Mouse (Mus musculus) kidney, postnatal 4 days (tissue): ENCODE measurements around the gene Oas1g.
A peak's percentile ranks its signal among the peaks of the same experiment; 100 is the strongest.
"Not testable (repeated sequence)": the region's sequence is repeated elsewhere in the genome, so short reads cannot be mapped to it uniquely, and the experiment has no call there.

Experiments used
- DNase-seq, 2 experiments: peaks; one replicate each; pipeline ENCODE4 v3.0.0; 2021; ENCODE audit warnings: mixed read lengths in 2 of 2

The Oas1g gene

DNA sequence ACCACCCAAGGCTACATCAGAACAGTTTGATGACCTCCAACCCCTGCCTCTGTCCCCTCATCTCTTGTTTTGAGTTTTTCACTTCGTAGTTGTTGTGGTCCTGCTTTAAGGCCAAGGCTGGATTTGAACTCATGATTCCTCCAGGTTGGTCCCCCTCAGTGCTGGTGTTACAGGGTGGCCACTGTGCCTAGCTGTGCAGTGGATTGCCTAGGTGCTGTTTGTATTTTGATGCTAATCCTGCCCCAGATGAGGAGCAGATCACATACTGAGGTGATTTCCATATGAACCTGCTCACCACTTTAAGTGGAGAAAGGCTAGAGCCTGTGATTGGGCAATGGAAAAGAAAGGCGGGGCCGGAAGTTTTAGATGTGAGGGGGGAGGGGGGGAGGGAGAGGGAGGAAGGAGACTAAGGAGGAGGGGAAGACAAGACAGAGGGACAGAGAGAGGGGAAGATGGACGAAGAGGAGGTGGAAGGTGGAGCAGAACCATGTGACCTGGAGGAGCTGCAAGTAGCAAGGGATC is 942 bp upstream of the Oas1g start:
- DNase-seq = not testable (repeated sequence)

DNA sequence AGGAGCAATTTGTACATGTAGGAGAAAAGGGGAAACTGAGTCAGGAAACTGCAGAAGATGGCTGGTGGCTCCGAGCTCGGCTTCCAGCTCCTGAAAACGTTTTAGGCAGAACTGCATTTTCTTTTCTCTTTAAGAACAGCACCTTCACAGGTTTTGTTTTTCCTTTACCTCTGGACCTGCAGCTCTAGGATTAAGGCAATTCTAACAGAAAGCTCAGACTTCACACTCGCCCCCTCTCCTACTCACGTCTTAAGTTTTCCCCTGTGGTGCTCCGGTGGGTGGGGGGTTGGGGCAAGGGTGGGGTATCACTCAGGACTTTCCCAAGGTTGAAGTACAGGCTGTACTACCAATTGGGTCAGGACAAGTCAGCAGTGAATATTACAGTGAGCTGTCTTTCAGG is 418 bp upstream of the Oas1g start:
- no peak for DNase-seq

DNA sequence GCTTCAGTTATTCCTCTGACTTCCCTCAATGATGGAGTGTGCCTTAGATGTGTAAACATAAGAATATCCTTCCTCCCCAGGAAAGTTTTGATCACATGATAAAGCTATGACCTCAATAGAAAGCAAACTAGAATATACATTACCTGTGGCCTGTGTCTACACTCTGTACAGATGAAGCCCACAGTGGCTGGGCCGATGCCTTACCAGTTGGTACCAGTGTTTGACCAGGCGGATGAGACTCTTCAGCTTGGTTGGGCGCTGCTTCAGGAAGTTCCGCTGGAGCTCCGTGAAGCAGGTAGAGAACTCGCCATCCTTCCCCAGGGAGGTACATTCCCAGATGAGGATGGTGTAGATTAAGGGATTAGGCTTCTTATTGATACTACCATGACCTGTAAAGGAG is 5.7 kb downstream of the Oas1g start:
- DNase-seq = not testable (repeated sequence)

DNA sequence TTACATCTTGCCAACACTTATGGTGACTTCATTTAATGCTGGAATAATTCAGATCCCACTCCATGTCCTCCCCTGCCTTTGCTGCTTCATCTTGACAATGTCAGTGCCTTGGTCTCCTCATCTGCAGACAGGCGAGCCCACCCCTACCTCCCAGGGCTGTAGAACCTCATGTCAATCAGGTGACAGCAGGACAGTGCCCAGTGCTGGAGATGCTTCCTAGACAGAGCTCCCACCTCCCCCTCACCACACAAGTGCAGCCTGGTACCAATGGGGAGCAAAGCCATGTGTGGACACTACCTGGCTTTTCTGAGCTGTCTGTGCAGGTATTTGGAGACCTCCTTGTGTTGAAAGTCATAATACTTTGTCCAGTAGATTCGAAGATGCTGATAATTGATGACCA is 8.6 kb downstream of the Oas1g start:
- not testable (repeated sequence) for DNase-seq

DNA sequence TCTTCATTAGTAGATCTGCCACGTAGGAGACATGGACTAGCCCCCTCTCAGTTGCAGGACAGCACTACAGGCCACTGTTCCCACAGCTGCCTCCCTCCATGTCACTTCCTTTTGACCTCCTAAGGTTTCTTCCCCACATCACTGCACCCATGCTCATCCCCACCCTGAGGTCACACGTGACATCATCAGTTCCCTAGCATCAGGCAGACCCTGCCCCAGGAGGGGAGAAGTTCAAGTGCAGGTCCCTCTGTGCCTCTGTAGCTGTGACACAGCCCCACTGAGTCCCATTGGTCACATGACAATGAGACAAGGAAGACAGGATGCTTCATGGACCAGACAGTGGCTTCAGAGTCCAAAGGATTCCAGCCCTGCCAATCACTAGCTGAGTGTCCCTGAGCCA is 10.0 kb downstream of the Oas1g start:
- DNase-seq = not testable (repeated sequence)

DNA sequence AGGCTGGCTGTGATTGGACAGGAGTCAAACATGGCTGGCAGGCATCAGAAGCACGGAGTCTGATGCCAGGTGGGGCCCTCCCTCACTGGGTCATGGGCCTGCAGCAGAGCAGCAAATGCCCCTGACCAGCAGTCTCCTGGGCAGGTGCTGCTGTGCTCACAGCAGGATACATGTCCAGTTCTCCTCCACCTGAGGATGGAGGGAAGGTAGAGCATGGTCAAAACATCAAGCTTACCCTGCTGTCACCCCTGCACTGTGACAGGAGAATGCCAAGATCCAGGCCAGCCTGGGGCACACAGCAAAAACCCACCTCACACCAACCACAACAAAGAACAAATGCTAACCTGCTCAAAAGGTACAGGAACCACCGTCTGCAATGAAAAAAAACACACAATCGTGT is 10.6 kb downstream of the Oas1g start:
- not testable (repeated sequence) for DNase-seq

DNA sequence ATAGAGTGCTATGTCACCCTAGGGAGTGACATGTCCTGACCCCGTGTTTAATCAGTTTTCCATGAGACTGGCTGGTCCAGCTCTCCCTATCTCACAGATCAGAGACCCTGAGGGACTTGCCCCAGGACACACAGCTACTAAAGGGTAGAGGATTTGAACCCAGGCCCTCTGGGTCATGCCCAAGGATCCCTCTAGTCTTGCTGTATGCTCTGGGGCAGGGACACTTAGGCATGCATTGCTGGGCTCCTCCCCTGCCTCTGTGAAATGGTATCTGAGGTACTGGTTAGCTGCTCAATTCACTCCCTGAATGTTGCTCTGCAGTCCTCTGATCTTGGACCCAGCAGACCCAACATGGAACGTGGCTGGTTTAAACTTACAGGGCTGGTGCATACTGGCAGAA is 15.9 kb downstream of the Oas1g start:
- no peak for DNase-seq

DNA sequence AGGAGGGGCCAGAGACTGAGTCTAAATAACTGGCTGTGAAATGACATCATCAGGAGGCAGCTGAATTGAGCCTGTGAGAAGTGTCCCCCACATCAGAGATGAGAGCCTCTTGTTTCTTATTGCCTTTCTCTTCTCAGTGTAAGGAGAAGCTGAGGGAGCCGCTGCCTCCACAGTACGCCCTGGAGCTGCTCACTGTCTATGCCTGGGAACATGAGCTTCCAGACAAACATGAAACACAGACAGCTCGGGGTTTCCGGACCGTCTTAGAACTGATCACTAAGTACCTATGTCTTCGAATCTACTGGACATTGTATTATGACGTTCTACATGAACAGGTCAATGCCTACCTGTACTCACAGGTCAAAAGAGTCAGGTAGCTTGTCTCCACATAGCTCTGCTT is 16.6 kb downstream of the Oas1g start:
- DNase-seq = no peak

DNA sequence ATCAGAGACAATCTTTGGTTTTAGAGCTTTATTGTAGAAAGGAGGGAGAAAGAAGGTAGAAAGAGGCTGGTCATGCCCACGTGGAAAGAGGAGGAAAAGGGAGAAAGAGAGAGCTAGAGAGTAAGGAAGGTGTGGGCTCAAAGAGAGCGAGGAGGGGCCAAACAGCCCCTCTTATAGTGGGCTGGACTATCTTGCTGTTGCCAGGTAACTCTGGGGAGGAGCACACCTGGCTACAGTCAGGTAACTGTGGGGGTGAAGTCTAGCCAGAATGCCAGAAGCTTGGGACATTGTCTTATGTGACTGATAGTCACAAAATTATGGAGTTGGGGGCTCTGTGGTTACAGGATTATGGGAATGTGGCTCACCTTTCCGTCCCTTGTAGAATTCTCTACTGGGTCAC is 17.3 kb downstream of the Oas1g start:
- no peak for DNase-seq

DNA sequence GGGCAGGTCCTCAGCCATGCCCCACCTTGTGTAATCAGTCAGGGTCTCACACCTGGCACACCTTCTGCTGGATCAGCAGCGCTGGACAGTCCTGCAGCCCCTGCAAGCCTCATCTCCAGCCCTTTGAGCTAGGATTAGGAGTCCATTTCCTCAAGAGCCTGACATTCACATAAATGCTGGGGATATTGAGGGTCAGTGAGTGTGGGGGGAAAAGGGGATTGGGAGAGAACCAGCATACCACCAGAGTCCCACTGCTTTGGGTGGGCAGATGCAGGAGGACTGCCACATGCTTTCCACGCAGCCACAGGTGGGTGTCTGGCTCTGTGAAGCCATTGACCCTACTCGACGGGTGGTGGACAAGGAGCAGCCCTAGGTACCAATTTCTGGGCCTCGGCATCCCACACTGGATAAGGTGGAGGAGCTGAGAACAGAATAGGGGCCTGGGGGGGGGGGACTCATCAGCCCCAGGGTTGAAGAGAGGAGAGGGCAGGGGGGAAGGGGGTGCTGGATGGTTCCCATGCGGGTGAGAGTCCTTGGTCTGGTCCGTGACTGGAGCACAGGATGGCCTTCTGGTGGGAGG is 17.9 kb downstream of the Oas1g start:
- no peak for DNase-seq

DNA sequence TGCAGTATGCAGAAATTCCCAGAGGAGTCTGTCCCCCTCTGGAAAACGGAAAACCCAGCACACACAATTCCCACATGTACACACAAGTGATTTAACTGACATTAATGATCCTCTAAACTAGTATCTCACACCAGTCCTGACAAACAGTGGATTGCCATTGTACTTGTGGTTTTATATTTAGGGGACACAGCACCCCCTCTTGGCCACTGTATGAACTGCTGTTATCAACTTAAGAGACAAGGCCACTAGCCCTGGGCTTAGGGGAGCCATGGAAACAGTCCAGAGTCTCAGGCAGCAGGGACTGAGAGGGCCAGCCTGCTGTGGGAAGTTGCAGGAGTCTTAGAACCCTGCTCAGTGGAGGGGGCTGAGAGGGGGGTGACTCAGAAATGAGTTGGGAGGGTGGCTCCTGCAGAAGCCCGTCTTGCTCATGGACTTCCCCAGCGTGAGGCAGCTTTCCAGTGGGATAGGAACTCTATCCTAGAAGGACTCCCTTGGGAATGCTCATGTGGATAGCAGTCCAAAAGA is 22.0 kb downstream of the Oas1g start:
- DNase-seq = peak; percentile 6 to 8

DNA sequence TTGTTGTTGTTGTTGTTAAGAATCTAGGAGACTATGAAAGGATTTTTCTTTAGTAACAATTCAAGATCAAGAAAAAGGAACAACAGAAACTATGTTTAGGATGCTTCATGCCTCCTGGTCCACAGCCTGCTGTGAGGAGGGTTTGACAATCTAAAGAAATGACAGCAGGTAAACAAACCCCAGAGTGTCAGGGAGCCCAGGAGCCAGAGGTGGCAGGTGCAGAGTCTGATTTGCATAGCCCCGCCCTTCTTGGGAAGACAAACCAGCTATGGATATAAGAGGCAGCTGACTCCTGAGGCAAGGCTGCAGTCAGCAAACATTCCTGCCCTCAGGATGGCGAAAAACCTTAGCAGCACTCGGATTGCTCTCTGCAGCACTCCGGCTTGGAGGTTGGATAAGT is 26.3 kb downstream of the Oas1g start, which contains the start of gene Oas1h:
Oas1h (plus strand) TSS at position 301 of the 400 bp plus-strand sequence.
- no peak for DNase-seq

DNA sequence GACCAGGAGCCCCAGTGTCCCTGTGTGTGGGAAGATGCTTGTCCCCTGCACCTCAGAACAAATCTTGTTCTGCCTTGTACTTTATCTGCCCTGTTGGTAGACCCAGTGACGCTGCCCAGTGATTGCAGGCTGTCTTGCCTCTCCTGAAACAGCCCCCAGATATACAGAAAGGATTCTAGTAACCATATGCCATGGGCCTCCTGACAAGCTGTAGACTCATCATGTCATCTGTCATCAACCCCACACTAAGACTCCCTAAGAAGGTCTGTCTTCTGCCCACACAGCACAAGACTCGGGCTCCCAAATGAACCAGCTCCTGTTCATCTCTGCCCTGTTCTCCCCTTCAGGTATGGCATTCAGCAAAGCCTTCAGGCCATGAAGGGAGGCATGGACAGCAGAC is 28.2 kb downstream of the Oas1g start:
- DNase-seq = no peak

DNA sequence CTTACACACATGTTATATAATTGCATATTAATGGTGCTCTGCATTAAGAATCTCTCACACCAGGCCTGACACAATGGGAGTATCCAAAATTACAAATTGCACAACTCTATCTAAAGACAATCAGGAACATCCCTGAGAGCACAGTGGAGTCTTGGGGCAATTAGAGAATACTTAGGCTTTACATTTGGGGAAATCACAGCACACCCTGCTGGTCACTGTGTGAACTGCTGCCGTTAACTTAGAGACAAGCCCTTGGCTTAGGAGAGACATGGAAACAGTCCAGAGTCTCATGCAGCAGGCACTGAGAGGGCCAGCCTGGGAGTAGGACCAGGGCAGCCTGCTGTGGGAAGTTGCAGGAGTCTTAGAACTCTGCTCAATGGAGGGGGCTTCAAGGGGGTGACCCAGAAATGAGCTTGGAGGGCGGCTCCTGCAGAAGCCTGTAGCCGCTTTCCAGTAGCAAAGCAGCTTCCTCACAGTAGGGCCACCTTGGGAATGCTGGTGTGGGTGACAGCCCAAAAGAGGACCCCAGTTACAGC is 37.7 kb downstream of the Oas1g start:
- peak; percentile 56 to 57 for DNase-seq

DNA sequence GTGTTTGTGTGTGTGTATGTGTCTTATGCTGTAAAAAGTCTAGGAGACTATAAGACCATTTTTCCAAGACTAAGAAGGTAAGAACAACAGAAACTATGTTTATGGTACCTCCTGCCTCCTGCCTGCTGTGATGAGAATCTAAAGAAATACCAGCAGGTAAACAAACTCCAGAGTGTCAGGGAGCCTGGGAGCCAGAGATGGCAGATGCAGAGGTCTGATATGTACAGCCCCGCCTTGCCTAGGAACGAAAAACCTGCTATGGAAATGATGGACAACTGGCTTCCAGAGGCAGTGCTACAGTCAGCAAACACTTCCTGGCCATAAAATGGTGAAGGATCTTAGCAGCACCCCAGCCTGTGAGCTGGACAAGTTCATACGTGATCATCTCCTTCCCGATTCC is 40.3 kb downstream of the Oas1g start, which contains the start of gene Oas1f:
Oas1f (plus strand) TSS at position 301 of the 400 bp plus-strand sequence.
- no peak for DNase-seq

DNA sequence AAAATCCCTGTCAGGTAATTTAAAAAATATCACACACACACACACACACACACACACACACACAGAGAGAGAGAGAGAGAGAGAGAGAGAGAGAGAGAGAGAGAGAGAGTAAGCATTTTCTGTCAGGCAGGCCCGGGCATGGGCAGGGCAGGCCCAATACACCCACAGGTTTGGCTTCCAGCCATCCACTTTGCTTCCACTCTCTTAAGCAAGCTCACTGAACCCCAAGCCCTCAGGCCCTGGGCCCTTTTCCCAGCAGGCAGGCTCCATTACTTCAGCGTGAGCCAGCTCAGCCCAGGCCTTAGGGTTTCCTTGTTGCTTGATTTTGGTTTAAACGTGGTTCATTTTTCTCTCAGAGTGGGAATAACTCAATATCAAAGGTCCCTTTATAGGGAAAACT is 42.7 kb downstream of the Oas1g start:
- peak; percentile 7 to 15 for DNase-seq

DNA sequence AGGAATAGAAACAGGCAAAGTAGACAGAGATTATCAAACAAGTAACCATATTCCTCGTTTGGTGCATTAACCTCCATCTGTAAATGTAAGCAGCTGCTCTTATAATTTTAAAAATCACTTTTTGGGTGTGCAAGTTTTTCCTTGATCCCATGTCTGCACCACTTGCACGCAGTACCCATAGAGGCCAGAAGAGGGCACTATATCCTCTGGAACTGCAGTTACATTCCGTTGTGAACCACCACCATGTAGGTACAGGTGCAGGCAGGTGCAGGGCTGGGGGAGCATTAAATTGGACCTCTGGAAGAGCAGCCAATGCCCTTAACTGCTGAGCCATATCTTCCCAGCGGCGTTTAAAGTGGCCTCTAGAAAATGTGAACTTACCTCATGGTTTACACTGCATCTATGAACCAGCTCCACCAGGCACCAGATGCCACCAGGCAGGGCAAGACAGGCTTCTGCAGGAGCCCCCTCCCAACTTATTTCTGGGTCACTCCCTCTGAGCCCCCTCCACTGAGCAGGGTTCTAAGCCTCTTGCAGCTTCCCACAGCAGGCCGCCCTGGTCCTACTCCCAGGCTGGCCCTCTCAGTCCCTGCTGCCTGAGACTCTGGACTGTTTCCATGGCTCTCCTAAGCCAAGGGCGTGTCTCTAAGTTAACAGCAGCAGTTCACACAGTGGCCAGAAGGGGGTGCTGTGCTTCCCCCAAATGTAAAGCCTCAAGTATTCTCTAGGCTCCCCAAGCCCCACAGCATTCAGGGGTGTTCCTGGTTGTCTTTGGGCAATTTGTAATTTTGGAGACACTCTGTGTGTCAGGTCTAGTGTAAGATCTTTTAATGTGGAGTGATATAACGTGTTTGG is 50.5 kb downstream of the Oas1g start:
- peak; percentile 72 to 74 for DNase-seq

DNA sequence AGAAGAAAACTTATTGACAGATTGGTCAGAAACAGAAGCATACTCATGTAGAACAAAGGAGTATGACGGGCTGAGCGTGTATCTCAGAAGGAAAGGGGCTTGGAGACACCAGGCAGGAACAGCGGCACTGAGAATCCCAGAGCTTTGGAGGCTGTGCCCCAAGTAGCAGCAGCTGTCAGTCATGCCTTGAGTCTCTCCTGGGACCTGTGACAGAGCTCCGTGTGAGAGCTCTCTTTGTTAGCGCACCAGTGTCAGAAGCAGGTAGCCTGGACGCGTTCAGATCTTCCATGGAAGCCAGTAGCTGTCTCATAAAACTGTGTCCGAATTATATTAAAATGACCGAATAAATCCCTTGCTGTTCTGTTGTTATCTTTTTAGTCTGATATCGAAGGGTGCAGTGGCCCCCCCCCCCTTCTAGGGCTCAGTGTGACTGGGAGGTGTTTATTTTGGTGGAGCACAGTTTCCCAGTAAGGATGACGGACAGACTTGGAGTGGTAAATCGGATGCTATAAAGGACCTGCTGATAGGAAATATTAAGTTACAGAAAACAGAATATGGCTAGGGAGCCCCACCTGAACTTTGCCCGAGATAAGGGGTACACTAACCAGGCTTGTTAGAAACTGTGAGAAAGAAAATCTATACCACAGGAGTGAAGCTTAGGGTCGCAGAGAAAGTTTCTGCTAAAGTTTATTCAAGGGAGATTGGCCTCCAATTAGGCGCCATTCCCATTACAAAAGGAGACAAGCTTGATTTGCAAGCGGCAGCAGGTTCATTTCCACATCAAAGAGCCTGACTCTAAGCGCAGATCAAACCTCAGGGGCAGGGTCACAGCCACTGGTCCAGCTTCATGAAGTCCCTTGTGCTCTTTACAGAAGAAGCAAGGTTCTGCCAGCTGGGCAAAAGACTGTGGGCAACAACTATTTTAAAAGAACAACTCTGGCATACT is 53.8 kb downstream of the Oas1g start:
- DNase-seq = no peak

DNA sequence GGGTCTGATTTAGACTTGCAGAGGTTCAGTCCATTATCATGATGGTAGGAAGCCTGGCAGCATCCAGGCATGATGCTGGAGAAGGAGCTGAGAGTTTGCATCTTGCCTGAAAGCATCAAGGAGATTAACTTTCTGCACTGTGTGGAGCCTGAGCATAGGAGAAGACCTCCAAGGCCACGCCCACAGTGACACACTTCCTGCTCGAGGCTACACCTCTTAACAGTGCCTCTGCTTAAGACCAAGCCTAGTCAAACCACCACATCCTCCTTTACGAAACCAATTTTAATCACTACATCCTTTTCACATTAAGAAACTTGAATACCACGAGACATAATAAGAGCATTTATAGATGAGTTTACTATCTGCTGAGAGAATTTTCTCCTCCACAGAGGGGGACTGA is 56.4 kb downstream of the Oas1g start:
- DNase-seq = no peak
